Mouse (Mus musculus): ENCODE data around the gene Ttf1.

Ttf1 gene

DNA sequence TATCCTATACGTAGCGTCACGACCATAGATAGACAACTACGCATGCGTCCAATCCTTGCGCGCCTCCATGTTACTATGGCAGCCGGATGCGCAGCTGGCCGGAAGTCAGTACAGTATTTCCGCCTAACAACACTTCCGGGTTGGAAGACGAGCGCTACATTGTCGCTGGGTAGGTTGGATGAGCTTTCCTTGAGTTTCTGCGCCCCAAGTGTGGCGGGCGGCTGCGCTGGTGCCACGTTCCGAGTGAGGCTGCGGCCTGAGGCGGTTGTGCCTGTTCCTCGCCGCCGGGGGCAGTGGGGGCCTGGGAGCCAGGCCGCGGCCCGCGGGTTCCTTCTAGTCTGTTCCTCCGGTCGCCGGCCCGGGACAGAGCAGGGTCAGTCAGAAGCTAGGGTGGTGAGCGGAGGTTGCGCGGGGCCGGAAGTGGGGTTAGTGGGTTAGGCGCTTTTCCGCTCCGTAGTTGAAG, at the start of gene Ttf1:
Gene Ttf1 (plus strand): TSS at position 128 of the 463 bp plus-strand sequence.
- peak; percentile 90 to 93 for DNase-seq

DNA sequence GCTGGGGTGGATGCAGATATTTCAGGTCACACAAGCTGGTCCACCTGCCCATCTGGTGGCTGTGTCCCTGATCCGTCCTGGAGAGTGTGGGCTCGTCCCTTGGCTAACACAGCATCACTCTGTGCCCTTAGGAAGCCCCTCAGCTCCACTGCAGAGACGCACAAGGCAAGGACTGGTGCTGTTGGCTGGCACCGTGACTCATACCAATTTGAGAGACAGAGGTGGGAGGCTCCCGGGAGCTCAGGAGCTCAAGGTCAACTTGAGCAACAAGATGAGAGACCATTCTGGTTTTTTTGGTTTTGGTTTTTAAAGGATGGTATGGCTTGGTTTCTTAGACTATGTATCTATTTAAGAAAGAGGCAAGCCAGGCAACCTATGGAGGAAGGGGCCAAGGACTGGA, 47.5 kb upstream of the Ttf1 start:
- no peak for DNase-seq

- peak in 1 of 2 experiments; percentile 7 for DNase-seq
Measured at GRCm38 (mm10) chr2:29016599-29017587, 43.2 kb upstream of the Ttf1 start.

DNA sequence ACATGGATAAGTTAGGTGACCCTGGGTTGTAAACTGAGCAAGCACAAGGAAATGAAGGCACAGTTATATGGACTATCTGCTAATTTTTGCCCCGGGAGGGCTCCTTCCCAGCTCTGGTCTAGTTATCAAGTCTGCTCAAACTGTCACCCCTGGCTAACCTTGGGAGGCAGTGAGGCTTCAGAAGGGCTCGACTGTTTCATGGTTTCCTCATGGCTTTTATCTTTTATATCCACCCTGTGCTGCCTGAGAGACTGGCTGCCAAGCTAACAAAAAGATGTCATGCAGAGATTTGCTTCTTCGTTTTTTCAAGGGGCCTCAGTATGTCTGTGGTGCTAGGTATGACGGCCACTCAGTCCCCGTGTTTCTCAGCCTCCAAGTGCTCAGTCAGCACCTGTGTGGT, 41.4 kb upstream of the Ttf1 start:
- no peak for DNase-seq

GRCm38 (mm10) chr2:29021025-29021424, 39.0 kb upstream of the Ttf1 start:
- DNase-seq, result no peak

- DNase-seq, result no peak
Measured at GRCm38 (mm10) chr2:29023001-29023400, 37.1 kb upstream of the Ttf1 start.

DNA sequence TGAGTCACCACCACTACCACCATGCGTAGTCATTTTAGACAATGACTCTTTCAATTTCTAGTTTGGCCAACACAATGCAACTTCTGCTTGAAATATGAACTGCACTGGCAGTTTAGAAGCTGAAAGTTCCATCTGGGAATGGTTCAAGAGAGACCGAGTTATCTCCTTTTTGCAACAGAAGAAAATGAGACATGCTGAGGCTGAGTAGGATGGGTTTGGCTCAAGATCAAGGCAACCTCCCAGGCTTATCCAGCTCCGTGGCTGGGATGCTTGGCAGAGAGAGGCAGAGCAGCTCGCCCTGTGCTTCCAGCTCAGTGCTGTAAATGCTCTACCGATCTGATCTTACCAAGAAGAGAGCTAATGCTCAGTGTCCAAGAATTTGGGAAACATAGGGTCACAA, 34.8 kb upstream of the Ttf1 start:
- no peak for DNase-seq

GRCm38 (mm10) chr2:29030048-29030734, 29.9 kb upstream of the Ttf1 start:
- no peak for DNase-seq

DNA sequence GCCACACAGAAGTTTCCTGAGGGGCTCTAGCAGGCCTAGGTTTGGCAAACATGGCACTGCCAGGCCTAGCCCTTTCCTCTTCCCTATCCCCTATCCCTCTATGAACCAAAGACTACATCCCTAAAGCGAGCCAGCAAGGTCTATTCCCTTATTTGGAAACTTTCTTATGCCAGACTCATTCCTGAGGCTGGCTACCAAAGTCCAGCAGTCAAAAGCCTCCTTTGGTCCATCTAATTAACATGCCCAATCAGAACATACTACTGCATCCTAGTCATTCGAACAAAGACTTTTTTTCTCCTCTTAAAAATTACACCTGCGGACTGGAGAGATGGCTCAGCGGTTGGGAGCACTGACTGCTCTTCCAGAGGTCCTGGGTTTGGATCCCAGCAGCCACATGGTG, 28.1 kb upstream of the Ttf1 start:
- DNase-seq, result no peak

DNA sequence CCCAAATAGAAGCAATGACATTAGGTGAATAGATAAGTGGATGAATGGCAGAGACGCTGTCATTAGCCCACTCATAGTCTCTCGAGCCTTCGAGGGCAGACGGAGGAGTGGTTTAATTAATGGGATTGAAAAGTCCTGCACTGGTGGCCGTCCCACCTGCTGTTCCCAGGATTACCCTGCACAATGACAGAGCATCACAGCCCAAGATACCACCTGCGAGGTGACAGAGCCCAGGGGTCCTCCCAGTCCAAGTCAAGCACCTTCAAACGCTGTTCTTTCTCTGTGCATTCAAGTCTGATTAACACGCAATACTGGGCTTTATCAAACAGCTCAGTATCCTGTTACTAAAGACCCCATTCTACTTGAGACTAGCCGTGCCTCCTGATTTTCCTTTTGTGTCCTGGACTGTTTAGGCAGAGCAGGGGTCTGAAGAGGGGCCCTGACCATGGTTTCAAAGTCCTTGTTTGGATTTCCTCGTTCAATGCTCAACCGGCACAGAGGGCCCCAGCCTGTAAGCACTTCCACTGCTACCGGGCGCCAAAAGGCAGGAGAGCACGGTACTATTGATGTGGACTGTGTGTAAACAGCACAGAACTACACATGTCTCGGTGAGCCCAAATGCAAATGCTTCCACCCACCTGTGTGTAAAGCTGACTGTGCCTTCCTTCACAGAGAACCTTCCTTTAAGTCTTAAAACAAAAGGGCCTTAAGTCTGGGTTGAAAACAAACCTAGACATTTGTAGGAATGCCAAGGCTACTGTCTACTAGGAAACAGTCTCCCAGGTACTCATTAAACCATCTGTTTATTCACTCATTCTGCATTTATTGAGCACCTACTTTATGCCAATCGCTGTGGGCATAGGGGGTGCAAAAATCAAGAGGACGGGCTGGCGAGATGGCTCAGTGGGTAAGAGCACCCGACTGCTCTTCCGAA, 25.3 kb upstream of the Ttf1 start:
- no peak for DNase-seq

DNA sequence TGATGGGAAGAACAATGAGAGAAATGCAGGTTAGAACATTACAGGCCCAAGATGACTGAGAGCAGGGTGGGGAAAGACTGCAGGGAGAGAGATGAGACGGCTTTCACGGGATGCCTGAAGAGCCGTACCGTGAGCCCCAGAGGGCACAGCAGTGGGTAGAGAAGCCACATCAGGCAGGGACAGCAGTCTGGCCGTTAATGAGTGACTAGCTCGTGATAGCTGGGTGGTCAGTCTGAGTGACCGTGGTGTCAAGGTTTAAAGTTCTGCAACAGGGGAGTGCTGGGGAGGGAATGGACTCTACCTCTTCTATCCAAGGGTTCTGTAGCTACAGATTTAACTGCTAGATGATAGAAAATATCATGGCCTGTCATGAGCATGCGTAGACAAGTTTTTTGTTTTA, 24.4 kb upstream of the Ttf1 start:
- DNase-seq, result no peak

GRCm38 (mm10) chr2:29039741-29040140, 20.3 kb upstream of the Ttf1 start:
- no peak for DNase-seq

DNA sequence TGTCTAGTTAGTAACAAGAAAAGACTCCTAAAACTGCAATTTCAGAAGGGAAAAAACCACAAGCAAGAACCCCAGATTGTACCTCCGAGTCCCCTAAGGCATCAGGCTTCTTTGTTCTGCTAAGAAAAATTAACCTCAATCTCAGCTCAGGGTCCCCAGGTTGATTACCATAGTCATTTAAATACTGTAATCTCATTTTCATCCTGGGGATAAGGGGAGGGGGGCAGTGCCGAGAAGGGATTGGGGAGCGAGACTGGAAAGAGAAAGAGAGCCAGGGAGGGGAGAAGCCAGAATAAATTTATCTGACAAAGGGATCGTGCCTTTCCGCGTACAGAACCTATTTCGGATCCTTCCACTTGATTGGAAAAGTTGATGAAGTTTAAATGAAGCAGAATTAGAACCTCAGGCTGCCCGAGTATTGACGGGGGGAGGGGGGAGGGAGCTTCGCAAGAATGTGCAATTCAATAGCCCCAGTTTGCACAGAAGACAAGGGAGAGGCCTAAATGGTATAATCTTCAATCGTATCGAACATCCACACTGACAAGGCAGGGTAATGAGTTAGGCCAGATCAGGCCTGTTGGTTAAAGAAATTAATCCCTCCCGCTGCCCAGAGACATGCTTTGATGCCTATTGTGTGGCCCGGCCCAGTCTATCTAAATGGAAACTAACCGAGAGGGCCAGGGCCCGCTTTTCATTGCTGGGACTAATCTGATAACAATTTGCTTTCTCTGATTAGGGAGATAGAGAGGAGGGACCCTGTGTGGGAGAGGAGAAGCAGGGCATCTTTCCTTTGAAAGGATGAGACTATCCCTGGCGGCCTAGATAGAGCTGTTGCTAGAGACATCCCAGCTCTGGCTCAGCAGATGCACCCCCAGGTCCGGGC, 19.2 kb upstream of the Ttf1 start:
- DNase-seq, result no peak

DNA sequence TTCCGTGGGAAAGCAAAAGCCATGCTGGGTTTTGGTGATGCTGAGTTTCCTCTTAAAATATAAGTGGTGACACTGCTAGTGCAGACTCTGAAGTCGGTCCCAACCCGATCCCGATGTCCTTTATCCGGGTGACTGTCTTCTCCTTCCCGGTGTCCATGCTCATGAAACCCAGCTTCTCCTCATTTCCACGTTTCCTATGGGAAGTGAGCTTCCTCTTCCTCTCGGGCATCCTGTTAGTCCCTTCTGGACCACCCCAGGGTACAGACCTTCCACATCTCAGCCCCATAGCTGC, 18.6 kb upstream of the Ttf1 start:
- no peak for DNase-seq

- DNase-seq, result no peak
Measured at GRCm38 (mm10) chr2:29042124-29042523, 17.9 kb upstream of the Ttf1 start.

DNA sequence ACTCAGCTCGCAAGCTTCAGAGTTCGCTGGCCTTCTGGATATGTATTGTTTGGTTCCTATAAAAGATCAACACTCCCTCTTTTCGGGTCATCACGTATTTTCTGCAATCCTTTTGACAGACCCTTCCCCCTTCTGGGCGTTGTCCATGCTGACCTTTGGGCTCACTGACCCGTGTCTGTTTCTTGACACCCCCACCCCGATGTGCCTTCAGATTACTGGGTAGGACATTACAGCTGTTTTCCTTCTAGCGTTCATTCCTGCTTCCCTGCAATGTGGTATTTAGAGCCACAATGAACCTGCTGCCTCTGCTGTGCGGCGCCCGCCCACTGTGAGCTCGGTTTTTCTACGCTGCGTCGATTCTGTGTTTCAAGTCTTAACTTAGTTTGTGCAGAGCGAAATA, 13.9 kb upstream of the Ttf1 start:
- no peak for DNase-seq

DNA sequence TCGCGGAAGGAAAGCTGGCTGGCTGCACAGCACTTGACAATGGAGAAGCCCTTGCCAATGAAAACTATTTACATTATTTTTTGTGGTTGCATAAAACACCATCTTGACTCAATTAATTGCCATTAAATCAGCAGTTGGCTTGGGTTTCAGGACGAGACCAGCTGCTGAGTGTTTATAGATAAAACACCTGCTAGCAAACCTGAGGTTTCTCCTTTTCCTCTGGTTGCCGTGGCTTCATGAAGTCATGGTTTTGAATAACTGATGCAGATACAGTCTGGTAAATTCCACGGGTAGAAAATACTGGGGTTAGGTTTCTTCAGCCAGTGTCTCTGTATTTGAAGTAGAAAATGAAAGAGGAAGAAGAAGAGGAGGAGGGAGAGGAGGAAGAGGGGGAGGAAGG, 8.1 kb upstream of the Ttf1 start:
- DNase-seq, result no peak

DNA sequence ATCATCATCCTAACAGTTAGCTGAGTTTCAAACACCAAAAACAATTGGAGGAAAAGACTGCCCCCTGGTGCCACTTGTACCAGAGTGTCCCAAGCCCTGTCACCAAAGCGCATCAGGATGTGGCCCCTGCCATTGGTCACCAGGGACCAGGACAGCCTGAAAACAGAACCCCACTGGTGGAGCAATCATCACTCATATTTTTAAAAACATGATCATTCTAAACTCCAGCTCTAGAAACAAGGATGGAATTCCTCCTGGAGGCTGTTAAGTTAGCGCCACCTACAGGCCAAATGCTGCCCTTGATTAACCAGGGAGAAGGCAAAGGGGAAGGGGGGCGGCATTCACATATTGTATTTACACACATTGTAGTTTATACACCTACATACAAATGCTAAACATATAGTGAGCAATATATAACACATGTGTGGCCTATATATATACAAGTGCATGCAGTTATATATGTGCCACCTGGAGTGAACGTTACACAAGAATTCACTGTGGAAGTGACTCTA, 7.1 kb upstream of the Ttf1 start:
- DNase-seq, result peak; percentile 48 to 71

GRCm38 (mm10) chr2:29053802-29054544, 6.1 kb upstream of the Ttf1 start:
- peak; percentile 66 to 72 for DNase-seq

- DNase-seq, result no peak
Measured at GRCm38 (mm10) chr2:29054545-29054935, 5.5 kb upstream of the Ttf1 start.

GRCm38 (mm10) chr2:29054991-29055390, 5.1 kb upstream of the Ttf1 start, which contains the start of gene Cfap77:
Gene Cfap77, minus strand, starts transcription at chr2:29055066.
- peak; percentile 20 to 22 for DNase-seq

Measured in cerebellum, postnatal 25 days (tissue).